Mouse (Mus musculus) cerebellum, adult 2 months (tissue): ENCODE measurements around the gene Tmem231.

Experiments
- CTCF ChIP-seq: fragments of 200-500 bp; IDR thresholded peaks from 2 replicates; pipeline ENCODE4 v1.5.1; 2011; ENCODE audit warnings: low read depth, mild to moderate bottlenecking, control low read depth, low read length, moderate library complexity, borderline replicate concordance; ENCODE audit not compliant: insufficient read depth
- POLR2A ChIP-seq: fragments of 200-500 bp; IDR thresholded peaks from 2 replicates; pipeline ENCODE4 v1.6.1; 2011; ENCODE audit warnings: low read length, control low read depth, borderline replicate concordance; ENCODE audit not compliant: insufficient read depth

DNA sequence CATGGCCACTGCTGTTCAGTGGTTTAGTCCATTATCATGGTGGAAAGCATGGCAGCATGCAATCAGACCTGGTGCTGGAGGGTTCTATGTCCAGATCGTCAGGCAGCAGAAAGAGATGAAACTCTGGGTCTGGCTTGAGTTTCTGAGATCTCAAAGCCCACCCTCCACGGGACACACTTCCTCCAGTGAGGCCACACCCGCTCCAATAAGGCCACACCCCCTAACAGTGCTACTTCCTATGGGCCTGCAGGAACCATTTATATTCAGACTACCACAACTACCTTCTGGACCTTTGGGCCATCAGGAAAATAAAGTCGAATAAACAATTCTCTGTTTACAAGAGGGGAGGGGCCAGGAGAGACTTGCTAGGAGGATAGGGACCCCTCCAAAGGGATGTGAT, 12.7 kb downstream of the Tmem231 start:
- TF ChIP-seq CTCF (no peak), POLR2A (no peak)
